Mouse (Mus musculus) stomach, embryonic 14.5 days (tissue): ENCODE measurements at regions not wholly inside any gene's neighbourhood (a gene's known extent, or its start where the extent isn't known, plus 50 kb on each side); places are given as distances from the start of the nearest gene placed in this dataset.
A peak's percentile ranks its signal among the peaks of the same experiment; 100 is the strongest.

Experiments
- ATAC-seq: fragments of 200-750 bp; cut with Nextera tagmentation; 2 replicates; pipeline ENCODE4 v1.8.0; 2017; ENCODE audit warnings: low read depth, moderate TSS enrichment; ENCODE audit not compliant: insufficient number of reproducible peaks, insufficient read depth, low FRiP score
- H3K27ac ChIP-seq: fragments of 300-500 bp; sonication (generic); 2 replicates; pipeline ENCODE4 v1.5.1; 2014; ENCODE audit warnings: mild to moderate bottlenecking, low read length, moderate library complexity, mixed read lengths
- H3K27me3 ChIP-seq: fragments of 300-500 bp; sonication (generic); 2 replicates; pipeline ENCODE4 v1.6.1; 2014; ENCODE audit warnings: low read length, control low read depth, mixed read lengths; ENCODE audit not compliant: control insufficient read depth, insufficient read depth
- H3K36me3 ChIP-seq: fragments of 300-500 bp; sonication (generic); 2 replicates; pipeline ENCODE4 v1.6.1; 2014; ENCODE audit warnings: mild to moderate bottlenecking, control low read depth, low read length, moderate library complexity, mixed read lengths; ENCODE audit not compliant: control insufficient read depth, insufficient read depth
- H3K4me1 ChIP-seq: fragments of 300-500 bp; sonication (generic); 2 replicates; pipeline ENCODE4 v1.6.1; 2014; ENCODE audit warnings: low read length, control low read depth, mixed read lengths; ENCODE audit not compliant: control insufficient read depth, insufficient read depth
- H3K4me2 ChIP-seq: fragments of 300-500 bp; sonication (generic); replicated peaks from 2 replicates; pipeline ENCODE4 v1.6.1; 2014; ENCODE audit warnings: low read depth, low read length, control low read depth
- H3K4me3 ChIP-seq: fragments of 300-500 bp; sonication (generic); 2 replicates; pipeline ENCODE4 v1.5.1; 2014; ENCODE audit warnings: low read depth, low read length, control low read depth
- H3K9ac ChIP-seq: fragments of 300-500 bp; sonication (generic); replicated peaks from 2 replicates; pipeline ENCODE4 v1.6.1; 2014; ENCODE audit warnings: low read depth, mild to moderate bottlenecking, control low read depth, low read length, moderate library complexity, mixed read lengths
- H3K9me3 ChIP-seq: fragments of 300-500 bp; sonication (generic); 2 replicates; pipeline ENCODE4 v1.6.1; 2016; ENCODE audit warnings: low read depth, low read length, control low read depth; ENCODE audit not compliant: control insufficient read depth
- WGBS: fragments of 180-500 bp; shearing (Covaris S2); extraction: QIAGEN DNeasy Blood & Tissue Kit; methylation state at CpG from one replicate; pipeline ENCODE4 v1.1.7; 2014; 5-methylcytosine and 5-hydroxymethylcytosine counted together

DNA sequence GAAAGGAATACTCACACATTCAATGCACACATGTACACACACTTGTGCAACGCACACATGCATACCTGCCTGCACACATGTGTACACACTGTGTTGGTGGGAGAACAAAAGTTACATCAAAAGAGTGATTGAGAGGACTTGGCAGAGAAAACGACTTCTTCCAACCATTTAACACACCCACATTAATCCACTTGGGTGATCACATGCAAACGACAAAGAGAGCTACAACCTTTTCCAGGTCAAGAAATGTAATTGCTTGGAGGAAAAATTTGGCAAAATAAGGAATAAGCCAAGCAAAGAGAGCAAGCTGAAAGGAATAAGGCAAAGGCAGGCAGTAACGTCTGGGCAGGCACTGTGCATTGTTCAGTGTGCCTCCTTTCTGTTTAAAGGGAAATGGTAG lies 67.3 kb downstream of the C1d start:
- Histone ChIP-seq H3K4me1 (no peaks in the 10 kb centered on the region), H3K36me3 (no peaks in the 10 kb centered on the region), H3K4me3 (no peak overlapping the region), H3K4me2 (no peak overlapping the region), H3K9me3 (no peaks in the 10 kb centered on the region), H3K27me3 (no peaks in the 10 kb centered on the region), H3K27ac (no peak overlapping the region), H3K9ac (no peak overlapping the region)
- 50% methylated on average over 4 of the region's 4 CpGs for WGBS
- ATAC-seq = no peak

DNA sequence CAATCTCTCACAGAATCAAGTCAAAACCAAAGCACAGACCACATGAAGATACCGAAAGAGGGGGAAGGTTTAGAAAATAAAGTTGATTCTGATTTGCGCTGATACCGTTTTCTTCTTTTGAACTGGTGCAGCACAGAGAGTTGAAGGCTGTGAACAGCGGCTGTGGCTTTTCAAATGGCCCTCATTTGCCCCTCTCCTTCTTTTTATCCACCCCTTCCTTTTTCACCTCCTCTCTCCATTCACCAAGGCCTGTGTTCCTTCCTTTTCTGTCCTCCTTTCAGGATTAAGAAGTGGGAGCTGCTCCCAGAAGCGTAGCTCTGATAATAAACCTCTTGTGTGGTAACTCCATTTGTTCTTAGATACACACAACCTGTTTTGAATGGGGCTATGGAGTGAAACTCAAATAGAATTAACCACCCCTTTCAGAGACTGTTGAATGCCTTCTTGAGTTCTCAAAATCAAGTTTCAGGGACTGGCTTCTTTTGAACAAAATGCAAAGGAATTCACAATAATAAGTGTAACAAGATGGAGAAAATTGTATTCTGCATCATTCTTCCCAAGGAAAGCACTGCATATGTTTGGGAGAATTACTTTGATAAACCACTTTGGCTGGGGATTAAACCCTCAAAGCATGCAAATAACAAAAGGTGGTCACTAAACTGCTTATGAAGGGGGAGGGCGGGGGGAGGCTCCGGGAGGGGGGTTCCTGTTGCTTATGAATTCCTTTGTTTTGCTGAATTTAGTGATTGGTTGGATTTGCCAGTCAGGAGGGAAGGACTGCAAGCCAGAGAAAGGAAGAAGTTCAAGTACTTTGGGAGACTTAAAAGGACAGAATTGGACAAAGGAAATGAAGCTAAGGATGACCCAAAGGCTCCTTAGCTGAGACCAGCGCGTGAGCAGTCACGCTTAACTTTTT lies 68.6 kb downstream of the C1d start:
- no peak overlapping the region for H3K4me2 ChIP-seq
- 73% methylated on average over 10 of the region's 10 CpGs for WGBS
- H3K4me3 ChIP-seq = no peak overlapping the region
- peak overlapping the region; percentile 39; the same call in 1 of the 2 replicates for H3K27ac ChIP-seq
- no peaks in the 10 kb centered on the region for H3K36me3 ChIP-seq
- H3K9ac ChIP-seq = no peak overlapping the region
- no peaks in the 10 kb centered on the region for H3K4me1 ChIP-seq
- no peaks in the 10 kb centered on the region for H3K27me3 ChIP-seq
- no peak for ATAC-seq
- no peaks in the 10 kb centered on the region for H3K9me3 ChIP-seq

DNA sequence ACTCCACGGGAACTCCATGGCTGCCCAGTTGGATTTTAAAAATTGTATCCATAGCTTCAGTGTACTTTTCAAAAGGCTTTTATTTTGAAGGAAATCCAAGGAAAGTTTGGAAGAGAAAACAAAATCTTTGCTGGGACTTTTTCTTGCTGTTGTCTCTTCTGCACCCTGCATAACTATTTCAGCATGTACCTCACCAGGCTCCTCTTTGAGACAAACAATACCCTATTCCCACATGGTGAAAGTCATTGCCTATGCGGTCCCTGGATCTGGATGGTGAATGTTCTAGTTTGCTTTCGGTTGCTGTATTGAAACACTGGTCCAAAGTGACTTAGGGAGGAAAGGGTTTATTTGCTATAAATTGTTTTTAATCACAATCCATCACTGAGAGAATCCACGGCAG lies 69.3 kb downstream of the C1d start:
- 65% methylated on average over 4 of the region's 4 CpGs for WGBS
- no peak for ATAC-seq
- no peak overlapping the region for H3K4me2 ChIP-seq
- no peak overlapping the region for H3K4me3 ChIP-seq
- H3K9ac ChIP-seq = no peak overlapping the region
- H3K4me1 ChIP-seq = no peaks in the 10 kb centered on the region
- H3K27me3 ChIP-seq = no peaks in the 10 kb centered on the region
- H3K36me3 ChIP-seq = no peaks in the 10 kb centered on the region
- no peaks in the 10 kb centered on the region for H3K9me3 ChIP-seq
- peak overlapping the region; percentile 39; the same call in 1 of the 2 replicates for H3K27ac ChIP-seq

DNA sequence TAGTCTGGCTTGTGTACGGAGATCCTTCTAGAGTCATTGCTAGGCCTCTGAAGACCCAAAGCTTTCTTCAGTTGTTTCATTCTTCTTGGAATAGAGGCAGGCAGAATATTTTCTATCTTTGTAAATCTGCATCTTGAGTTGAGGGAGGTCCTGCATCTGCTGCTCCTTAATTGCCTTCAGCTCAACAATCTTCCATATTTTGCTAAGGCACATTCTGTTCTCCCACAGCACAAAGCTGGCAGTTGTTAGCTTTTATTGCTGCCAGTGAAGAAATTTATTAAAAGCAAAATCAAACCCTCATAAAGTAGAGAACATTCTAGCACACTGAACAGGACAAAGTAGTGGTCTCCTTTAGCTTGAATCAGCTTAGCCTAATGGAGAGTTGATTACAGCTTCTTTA lies 94.1 kb downstream of the C1d start:
- no peak overlapping the region for H3K27ac ChIP-seq
- no peak overlapping the region for H3K4me3 ChIP-seq
- 96% methylated on average over 1 of the region's 1 CpGs for WGBS
- H3K27me3 ChIP-seq = no peaks in the 10 kb centered on the region
- no peak overlapping the region for H3K4me2 ChIP-seq
- no peaks in the 10 kb centered on the region for H3K4me1 ChIP-seq
- no peaks in the 10 kb centered on the region for H3K9me3 ChIP-seq
- no peak overlapping the region for H3K9ac ChIP-seq
- ATAC-seq = no peak
- no peaks in the 10 kb centered on the region for H3K36me3 ChIP-seq

DNA sequence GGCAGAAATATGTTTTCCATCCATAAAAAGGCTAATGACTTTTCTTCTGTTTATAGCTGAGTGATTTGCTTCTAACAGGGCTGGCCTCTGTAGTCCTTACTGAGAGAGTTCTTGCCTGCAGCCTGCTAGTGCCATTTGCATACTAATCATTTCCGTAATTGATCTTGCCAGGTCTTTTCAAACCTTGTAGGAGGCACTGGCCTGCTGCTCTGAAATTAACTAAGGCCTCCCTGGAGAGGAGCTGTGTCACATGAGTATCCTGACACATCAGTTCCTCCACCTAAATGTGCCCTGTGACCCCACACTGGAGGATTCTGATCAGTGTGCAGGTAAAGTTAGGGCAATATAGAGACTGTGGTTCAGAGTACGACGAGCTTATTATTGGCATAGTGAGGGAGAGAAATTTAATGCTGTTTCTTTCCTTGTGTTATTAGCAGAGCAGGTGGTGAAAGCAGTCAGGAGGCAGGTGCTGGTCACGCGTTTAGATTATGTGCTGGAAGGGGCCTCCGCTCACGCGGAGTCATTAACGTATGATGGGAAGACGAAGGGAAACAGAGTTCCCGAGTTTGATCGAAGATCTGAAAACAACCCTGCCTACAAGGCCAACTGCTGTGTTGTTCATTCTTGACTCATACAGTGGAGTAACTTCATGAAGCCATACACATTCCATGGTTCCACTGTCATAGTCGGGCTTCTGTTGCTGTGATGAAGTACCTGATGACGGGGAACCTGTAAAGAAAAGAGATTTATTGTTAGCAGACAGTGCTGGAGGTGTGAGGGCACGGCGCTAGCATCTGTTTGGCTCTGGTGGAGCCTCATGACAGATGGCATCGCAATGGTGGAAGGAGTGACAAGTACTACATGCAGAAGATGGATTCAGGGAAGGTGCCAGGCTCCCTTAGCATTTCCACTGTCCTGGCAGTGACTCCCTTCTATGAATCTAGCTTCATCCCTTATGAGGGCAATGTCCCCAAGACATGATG lies 95.1 kb downstream of the C1d start:
- H3K27me3 ChIP-seq = no peaks in the 10 kb centered on the region
- no peak overlapping the region for H3K9ac ChIP-seq
- WGBS = 64% methylated on average over 17 of the region's 17 CpGs
- no peaks in the 10 kb centered on the region for H3K36me3 ChIP-seq
- H3K4me2 ChIP-seq = no peak overlapping the region
- ATAC-seq = no peak
- no peak overlapping the region for H3K27ac ChIP-seq
- no peaks in the 10 kb centered on the region for H3K9me3 ChIP-seq
- H3K4me3 ChIP-seq = no peak overlapping the region
- no peaks in the 10 kb centered on the region for H3K4me1 ChIP-seq

DNA sequence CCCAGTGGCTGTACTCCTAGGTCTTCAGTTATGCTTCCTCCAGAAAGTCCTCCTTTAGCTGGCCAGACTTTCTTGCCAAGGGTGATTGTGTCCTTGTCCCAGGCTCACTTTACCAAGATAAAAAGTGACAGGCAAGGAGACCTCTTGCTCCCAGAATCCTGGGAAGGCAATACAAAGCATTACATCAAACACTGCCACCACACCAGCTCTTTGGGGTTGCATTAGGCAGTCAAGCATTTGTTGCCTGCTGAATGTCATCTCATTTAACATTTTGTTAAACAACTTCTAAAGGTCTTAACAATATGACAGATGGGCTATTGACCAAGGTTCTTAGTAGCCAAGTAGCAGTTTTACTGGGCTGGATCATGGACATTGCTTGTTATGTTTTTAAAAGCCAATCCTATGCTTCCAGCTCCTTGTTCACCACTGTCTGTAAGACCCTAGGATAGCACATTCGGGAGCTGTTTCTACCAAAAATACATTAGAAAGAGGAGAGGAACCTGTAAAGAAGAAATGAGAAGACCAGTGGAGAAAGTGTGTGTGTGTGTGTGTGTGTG lies 102.4 kb downstream of the C1d start:
- H3K27me3 ChIP-seq = no peaks in the 10 kb centered on the region
- 81% methylated on average over 1 of the region's 1 CpGs for WGBS
- no peak for ATAC-seq

DNA sequence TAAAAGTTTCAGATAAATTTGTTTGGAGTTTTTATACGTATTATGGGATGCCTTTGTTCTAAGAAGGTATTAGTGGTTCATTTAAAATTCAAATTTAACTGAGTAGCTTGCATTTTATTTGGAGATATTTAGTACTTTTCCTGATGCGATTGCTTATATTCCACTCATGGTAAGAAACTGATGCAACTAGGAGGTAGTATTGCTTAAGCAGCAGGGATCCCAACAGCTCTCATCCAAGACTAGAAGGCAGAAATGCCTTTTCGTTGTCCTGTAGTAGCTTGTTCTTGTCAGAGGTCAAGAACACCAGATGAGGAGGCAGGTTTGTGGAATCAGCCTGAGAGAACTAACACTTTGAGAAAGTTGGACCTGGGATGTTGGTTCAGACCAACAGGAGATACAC lies 120.5 kb downstream of the C1d start:
- Histone ChIP-seq H3K27me3 (no peaks in the 10 kb centered on the region), H3K9me3 (no peaks in the 10 kb centered on the region), H3K4me2 (no peak overlapping the region), H3K4me1 (no peaks in the 10 kb centered on the region), H3K36me3 (no peaks in the 10 kb centered on the region), H3K9ac (no peak overlapping the region), H3K27ac (no peak overlapping the region), H3K4me3 (no peak overlapping the region)
- 68% methylated on average over 3 of the region's 3 CpGs for WGBS
- no peak for ATAC-seq

More for the DNA sequence above, 102.4 kb downstream of the C1d start:
- no peak overlapping the region for H3K27ac ChIP-seq
- no peak overlapping the region for H3K9ac ChIP-seq
- H3K4me2 ChIP-seq = no peak overlapping the region
- H3K36me3 ChIP-seq = no peaks in the 10 kb centered on the region
- no peaks in the 10 kb centered on the region for H3K4me1 ChIP-seq
- H3K4me3 ChIP-seq = no peak overlapping the region
- H3K9me3 ChIP-seq = no peaks in the 10 kb centered on the region

DNA sequence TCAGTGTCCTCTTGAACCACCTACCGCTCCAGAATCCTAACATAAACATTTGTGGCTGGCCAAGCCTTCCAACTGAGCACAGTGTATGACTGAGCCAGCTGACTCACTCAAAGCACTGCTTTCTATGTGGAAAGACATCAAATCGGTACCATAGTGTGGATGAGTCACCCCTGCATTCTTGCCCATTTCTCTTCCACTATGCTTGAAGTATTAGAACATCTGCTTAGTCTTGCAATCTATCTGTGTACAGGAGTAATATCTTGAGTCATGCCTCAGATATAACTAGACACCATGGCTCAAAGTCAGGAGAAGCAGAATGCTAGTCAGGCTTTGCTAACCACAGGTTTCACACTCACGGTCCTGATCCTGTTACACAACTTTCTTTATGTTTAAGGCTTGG lies 129.4 kb downstream of the C1d start:
- 63% methylated on average over 3 of the region's 3 CpGs for WGBS
- Histone ChIP-seq H3K36me3 (no peaks in the 10 kb centered on the region), H3K4me1 (no peaks in the 10 kb centered on the region), H3K9ac (no peak overlapping the region), H3K9me3 (no peaks in the 10 kb centered on the region), H3K4me3 (no peak overlapping the region), H3K4me2 (no peak overlapping the region), H3K27me3 (no peaks in the 10 kb centered on the region), H3K27ac (no peak overlapping the region)
- no peak for ATAC-seq
